Mouse (Mus musculus) liver, adult 2 months (tissue): ENCODE results near the gene Cln5.

ENCODE experiments used
- CTCF ChIP-seq: fragments of 200-500 bp; IDR thresholded peaks from 2 replicates; pipeline ENCODE4 v1.5.1; 2011; ENCODE audit warnings: low read depth, low read length, control low read depth
- POLR2A ChIP-seq: fragments of 200-500 bp; IDR thresholded peaks from 2 replicates; pipeline ENCODE4 v1.6.1; 2011; ENCODE audit warnings: low read length, control low read depth; ENCODE audit not compliant: insufficient read depth; ENCODE audit errors: extremely low read depth

DNA sequence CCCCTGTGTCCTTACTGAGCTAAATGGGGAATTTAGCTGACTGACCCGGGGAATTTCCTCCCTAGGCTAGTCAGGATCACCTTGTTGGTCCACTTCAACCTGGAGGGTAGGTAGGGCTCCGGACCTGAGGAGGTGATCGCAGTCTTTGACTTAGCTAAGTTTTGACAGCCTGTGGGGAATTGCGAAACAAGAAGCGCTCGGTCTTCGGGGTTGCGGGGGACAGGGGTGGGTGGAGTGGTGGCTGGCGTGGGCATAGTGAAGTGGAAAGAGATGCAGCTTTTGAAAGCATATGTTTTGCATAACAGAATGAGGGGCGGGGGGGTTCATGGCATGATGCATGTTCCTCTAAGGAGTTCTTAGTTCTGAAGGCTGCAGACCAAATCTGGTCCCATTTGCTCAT lies 774 bp downstream of the Cln5 start:
- TF ChIP-seq CTCF (no peak), POLR2A (no peak)
